Mouse (Mus musculus) small intestine, adult 2 months (tissue): ENCODE data around the gene Mea1. TPM values are rescaled to one million over a fixed set of nuclear protein-coding genes. Genes with fewer than 3 reads are reported as not detected.

ENCODE experiments used
- H3K27ac ChIP-seq: fragments of 200-500 bp; 2 replicates; pipeline ENCODE4 v1.5.1; 2012; ENCODE audit warnings: low read depth, low read length, control low read depth, inconsistent platforms; ENCODE audit not compliant: insufficient read depth
- H3K27me3 ChIP-seq: fragments of 200-500 bp; 2 replicates; pipeline ENCODE4 v1.6.1; 2012; ENCODE audit warnings: mild to moderate bottlenecking, moderate library complexity, low read length, inconsistent platforms; ENCODE audit not compliant: control insufficient read depth, insufficient read depth
- H3K36me3 ChIP-seq: fragments of 200-500 bp; 2 replicates; pipeline ENCODE4 v1.6.1; 2012; ENCODE audit warnings: mild to moderate bottlenecking, low read length, control low read depth, inconsistent platforms; ENCODE audit not compliant: control insufficient read depth, insufficient read depth
- H3K4me1 ChIP-seq: fragments of 200-500 bp; 2 replicates; pipeline ENCODE4 v1.6.1; 2012; ENCODE audit warnings: low read length, inconsistent platforms, mixed read lengths; ENCODE audit not compliant: control insufficient read depth, insufficient read depth, insufficient read length
- H3K4me3 ChIP-seq: fragments of 200-500 bp; 2 replicates; pipeline ENCODE4 v1.5.1; 2012; ENCODE audit warnings: low read depth, mild to moderate bottlenecking, control low read depth, inconsistent platforms, low read length, moderate library complexity
- CTCF ChIP-seq: fragments of 200-500 bp; IDR thresholded peaks from 2 replicates; pipeline ENCODE4 v1.5.1; 2012; ENCODE audit warnings: low read depth, mild to moderate bottlenecking, control low read depth, inconsistent platforms, low read length, moderate library complexity, mixed read lengths; ENCODE audit not compliant: insufficient replicate concordance, insufficient read length; ENCODE audit errors: extremely low read depth
- POLR2A ChIP-seq: fragments of 200-500 bp; IDR thresholded peaks from 2 replicates; pipeline ENCODE4 v1.6.1; 2012; ENCODE audit warnings: low read depth, mild to moderate bottlenecking, control low read depth, inconsistent platforms, low read length, moderate library complexity
- WGBS: fragments of 180-500 bp; shearing (Covaris S2); methylation state at CpG from one replicate; pipeline ENCODE4 v1.1.7; 2018; 5-methylcytosine and 5-hydroxymethylcytosine counted together
- polyA plus RNA-seq: library from polyadenylated mRNA; depleted of rRNA; stranded (reverse); fragments of >200 nt; gene quantifications from 2 replicates; pipeline ENCODE4 v1.2.3, GENCODE M21; 2012

Gene Mea1
- polyA plus RNA-seq, 1 experiment, result 52.7 TPM

DNA sequence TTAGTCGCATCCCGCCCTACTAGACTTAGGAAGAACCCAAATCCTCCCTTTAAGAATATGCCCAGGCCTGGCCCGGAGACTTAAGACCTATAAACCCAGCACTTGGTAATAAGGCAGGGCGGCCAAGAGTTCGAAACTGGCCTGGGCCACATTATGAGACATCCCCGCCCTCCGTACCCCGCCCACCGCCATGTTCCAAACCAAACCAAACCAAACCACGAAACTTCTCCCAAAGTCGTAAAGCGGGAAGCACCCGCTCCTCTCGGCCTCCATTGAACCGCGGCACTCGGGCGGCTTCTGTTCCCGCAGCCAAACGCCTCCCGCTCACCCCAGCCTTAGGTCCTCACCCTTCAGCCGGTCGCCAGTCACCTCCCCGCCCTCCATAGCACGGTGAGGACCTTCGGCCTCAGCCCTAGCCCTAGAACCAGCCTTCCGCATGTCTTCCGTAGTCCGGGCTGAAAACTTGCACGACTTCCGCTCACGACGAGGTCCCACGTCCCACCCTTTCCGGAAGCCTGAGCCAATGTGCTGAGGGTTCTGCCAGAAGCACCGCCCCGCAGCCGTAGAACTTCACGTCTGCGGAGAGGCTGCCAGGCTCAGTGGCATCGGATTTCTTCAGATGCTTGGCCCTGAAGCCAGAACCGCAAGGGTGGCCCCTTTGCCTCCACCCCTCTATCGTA is 4.6 kb upstream of the Mea1 start, which contains the start of gene Rrp36:
Gene Rrp36, minus strand, starts transcription at position 503 of the 680 bp plus-strand sequence.
- Histone ChIP-seq H3K36me3 (peaks cover 37% of the 10 kb centered on the region), H3K4me3 (peak within 1 kb of the TSS; percentile 99), H3K27me3 (no peaks in the 10 kb centered on the region), H3K4me1 (peaks cover 9% of the 10 kb centered on the region), H3K27ac (peak within 1 kb of the TSS; percentile 88)
- TF ChIP-seq CTCF (no peak), POLR2A (peak; percentile 61; the same call in 1 of the 2 replicates)
- WGBS, result under 1% methylated on average over 43 of the region's 43 CpGs

DNA sequence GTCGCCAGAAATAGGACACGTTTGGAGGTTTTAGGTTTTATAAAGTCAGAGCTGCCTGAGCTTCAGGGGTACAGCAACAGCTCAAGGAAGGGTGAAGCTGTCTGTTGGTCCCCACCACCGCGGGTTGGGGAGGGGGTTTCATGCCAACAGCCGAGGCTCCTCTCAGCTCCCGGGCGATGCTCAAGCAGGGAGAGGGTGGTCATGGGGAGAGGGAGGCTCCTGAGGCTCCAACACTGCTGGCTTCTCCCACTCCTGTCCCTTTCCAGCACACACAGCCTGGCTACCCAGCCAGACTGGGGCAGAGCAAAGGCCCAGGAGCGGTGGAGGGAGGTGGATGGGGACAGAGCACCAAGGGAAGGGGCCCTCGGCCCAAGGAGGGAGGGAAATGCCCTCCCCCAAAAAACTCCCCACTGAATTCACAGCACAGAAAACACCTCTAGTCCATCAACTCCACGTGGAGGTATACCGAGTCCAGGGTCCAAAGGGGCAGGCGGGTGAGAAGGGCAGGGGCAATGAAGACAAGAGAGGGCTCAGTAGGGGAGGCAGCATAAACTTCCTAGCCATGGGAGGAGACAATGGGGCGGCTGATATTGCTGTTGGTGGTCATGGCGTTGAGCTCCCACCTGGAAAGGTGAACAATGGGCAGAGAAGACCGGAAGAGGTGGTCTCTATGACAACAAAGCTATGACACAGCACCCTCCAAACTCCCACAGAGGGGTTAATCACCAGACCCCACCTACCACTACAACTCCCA is 3.9 kb upstream of the Mea1 start:
- no peaks in the 10 kb centered on the region for H3K27me3 ChIP-seq
- no peak for TF ChIP-seq POLR2A
- no peak for TF ChIP-seq CTCF
- H3K4me3 ChIP-seq, result peak overlapping the region; percentile 99
- WGBS, result 26% methylated on average over 15 of the region's 15 CpGs
- peaks cover 13% of the 10 kb centered on the region for H3K4me1 ChIP-seq
- 0 out of 2 replicates have a peak overlapping the region, but pooled peaks have one; percentile 21 for H3K27ac ChIP-seq
- H3K36me3 ChIP-seq, result peaks cover 31% of the 10 kb centered on the region

DNA sequence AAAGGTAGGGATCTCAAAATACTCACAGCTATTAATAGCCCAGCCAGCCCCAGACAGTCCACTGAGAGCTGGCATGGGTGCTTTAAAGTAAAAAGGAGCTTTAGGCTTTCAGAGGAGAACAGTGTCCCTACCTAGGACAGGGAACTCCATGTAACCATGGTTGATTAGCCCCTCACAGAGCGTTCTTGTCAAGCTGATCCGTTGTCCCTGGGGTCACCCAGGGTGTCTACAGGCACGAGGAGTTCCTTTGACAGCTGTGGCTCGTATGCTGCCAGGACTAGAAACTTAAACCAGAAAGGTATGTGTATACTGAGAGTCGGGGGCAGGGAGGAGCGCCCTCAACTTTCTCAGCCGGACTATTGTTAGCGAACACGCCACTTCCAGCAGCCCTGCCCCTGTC is 318 bp downstream of the Mea1 start:
- WGBS, result 65% methylated on average over 9 of the region's 9 CpGs
- Histone ChIP-seq H3K27ac (no peak overlapping the region), H3K36me3 (peaks cover 31% of the 10 kb centered on the region), H3K4me1 (peaks cover 18% of the 10 kb centered on the region), H3K4me3 (no peak overlapping the region), H3K27me3 (no peaks in the 10 kb centered on the region)
- TF ChIP-seq POLR2A, result no peak
- TF ChIP-seq CTCF, result no peak

DNA sequence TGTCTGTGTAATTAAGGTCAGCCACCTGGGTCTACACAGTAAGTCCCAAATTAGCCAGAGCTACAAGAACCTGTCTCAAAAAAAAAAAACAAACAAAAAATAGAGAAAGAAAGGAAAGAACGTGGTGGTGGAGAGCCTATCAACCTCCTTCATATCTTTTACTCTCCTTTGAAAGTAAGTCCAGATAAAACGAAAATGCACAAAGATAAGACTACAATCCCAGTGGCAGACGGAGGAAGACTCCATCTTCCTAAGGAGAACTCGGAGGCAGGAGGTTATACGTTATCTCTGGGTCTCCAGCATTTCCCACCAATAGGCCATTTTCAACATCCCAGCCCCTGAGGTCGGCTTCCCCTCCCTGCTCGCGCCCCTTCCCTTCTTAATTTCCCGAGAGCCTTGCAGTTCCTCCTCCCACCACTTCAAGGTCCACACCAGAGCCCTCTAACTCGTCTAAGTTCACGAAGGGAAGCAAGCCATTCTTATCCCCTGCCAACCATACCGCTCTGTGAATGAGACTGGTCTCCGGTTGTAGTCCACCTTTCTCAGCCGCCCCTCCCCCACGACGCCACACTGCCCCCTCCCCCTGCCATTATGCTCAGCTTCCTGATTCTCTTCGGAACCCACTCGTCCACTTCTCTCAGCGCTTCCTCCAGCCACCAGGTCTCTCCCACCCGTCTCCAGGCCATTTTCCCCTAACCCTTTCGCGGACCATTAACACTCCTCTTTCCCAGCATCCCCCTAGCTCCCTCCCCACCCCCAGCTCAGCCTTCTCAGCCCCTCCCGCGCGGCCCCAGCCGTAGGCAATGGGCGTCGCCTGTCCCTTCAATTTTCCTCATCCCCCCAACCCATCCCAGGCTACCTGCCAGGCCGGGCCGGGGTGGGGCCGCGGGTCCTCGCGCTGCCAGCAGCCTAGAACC is 1.5 kb downstream of the Mea1 start:
- Histone ChIP-seq H3K4me3 (peak overlapping the region; percentile 97), H3K4me1 (peaks cover 13% of the 10 kb centered on the region), H3K36me3 (peaks cover 39% of the 10 kb centered on the region), H3K27me3 (no peaks in the 10 kb centered on the region), H3K27ac (peak overlapping the region; percentile 74)
- whole genome bisulfite sequencing, result 1% methylated on average over 34 of the region's 34 CpGs
- TF ChIP-seq POLR2A (no peak), CTCF (peak; percentile 7; the same call in 1 of the 2 replicates)

DNA sequence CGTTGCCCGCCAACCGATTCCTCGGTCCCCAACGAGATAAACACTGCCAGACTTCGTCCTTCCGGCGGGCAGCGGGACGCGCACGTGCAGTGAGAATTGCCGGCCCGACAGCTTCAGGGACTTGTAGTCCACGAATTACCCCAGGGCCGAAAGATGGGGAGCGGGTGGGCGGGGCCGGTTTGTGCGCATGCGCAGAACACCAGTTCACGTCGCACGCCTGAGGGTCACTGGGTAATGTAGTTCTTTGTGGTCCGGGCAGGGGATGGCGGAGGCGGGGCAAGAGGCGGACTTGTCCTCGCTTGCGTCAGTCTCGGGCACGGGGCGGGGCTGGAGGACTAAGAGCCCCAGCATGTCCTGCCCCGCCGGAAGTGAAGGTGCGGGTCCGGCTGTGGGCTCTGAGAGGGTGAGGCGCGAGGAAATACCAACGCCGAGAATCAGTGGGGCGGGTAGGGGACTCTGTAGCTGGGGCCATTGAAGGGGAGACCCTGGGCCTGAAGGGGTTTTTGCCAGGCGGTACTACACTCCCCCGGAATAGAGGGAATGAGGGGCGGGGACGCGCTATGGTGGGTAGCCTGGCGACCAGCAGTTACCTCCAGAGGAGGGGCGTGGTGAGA is 2.3 kb downstream of the Mea1 start, which contains the start of gene Klhdc3:
Gene Klhdc3, minus strand, starts transcription at position 155 of the 614 bp plus-strand sequence.
- peak within 1 kb of the TSS; percentile 74 for H3K27ac ChIP-seq
- peaks cover 44% of the 10 kb centered on the region for H3K36me3 ChIP-seq
- under 1% methylated on average over 49 of the region's 49 CpGs for WGBS
- no peaks in the 10 kb centered on the region for H3K27me3 ChIP-seq
- H3K4me1 ChIP-seq, result peaks cover 13% of the 10 kb centered on the region
- peak within 1 kb of the TSS; percentile 97 for H3K4me3 ChIP-seq
- TF ChIP-seq CTCF, result no peak
- no peak; the same call in none of the 2 replicates for TF ChIP-seq POLR2A

DNA sequence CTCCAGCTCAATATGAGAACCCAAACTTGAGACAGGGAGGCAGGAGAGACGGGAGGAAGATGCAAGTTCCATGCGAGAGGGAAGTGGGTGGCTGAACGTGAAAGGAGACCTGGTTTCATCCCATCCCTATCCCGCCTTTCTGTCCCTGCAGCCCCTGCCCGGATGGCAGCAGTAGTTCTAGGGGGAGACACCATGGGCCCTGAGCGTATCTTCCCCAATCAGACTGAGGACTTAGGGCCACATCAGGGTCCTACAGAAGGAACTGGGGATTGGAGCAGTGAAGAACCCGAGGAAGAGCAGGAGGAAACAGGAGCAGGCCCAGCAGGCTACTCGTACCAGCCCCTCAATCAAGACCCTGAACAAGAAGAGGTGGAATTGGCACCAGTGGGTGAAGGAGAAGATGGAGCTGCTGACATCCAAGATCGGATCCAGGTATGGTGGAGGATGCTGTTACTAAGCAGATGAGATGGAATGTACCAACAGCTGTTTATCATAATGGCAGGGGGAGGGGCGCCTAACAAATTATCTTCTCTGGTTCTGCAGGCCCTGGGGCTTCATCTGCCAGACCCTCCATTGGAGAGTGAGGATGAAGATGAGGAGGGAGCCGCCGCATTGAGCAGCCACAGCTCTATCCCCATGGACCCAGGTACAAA is 3.0 kb downstream of the Mea1 start:
- peaks cover 46% of the 10 kb centered on the region for H3K36me3 ChIP-seq
- H3K27ac ChIP-seq, result peak overlapping the region; percentile 7; the same call in 1 of the 2 replicates
- TF ChIP-seq CTCF, result no peak
- TF ChIP-seq POLR2A, result no peak
- H3K4me3 ChIP-seq, result peak overlapping the region; percentile 78
- H3K4me1 ChIP-seq, result peaks cover 13% of the 10 kb centered on the region
- no peaks in the 10 kb centered on the region for H3K27me3 ChIP-seq
- WGBS, result 28% methylated on average over 12 of the region's 12 CpGs
